Mouse (Mus musculus) ES-Bruce4 (cell line): Measurements from ENCODE around the gene Iqschfp.

ENCODE experiments used
- CTCF ChIP-seq: IDR thresholded peaks from one replicate; pipeline ENCODE4 v1.8.1; 2011; ENCODE audit warnings: low read depth, low read length
- POLR2A ChIP-seq: IDR thresholded peaks from one replicate; pipeline ENCODE4 v1.8.1; 2011; ENCODE audit warnings: low read length; ENCODE audit not compliant: insufficient read depth

DNA sequence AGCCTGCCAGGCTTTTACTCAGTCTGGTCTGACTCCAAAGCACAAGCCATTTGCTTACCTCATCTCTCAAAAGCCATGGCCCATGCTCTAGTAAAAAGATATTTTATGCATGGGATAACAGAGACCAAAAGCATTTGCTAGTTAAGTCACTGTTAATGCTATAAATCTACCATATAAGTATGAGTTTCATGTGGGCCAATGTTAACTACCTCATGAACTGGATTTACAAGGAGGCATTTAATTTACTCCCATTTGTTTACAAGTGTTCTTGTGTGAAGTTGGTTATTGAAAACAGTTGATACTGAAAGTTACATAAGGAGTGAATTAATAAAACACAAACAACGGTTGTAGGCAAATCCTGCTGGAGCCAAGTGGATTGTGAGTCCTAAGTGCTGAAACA lies 268.1 kb downstream of the Iqschfp start:
- TF ChIP-seq POLR2A: no peak
- TF ChIP-seq CTCF: no peak
